Mouse (Mus musculus) ovary, postnatal 36 days (tissue): ENCODE data around the gene Ror1.

ENCODE experiments used
- DNase-seq: peaks from one replicate; pipeline ENCODE4 v3.0.0; 2022; ENCODE audit warnings: low spot score, mixed read lengths

The Ror1 gene

DNA sequence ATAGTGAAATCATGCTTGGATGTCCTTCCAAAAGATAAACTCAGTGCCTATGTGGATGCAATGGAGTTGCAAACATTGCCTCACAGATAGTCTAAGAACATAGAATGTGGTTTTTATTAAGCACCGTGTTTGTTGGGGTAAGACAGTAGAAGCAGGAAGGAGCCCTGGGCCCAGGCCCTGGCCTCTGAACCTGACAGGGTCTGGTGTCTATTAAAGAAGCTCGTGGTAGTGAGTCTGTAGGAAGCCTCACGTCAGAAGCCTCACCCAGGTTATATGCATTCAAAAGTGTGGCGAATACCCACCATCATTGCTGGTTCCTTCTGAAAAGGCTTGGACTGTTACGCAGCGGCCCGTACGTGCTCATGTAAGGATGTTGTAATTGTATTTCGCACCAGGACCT lies 157.8 kb downstream of the Ror1 start:
- no peak for DNase-seq

- no peak for DNase-seq
Observed at GRCm38 (mm10) chr4:100253831-100254230, 158.2 kb downstream of the Ror1 start.

DNA sequence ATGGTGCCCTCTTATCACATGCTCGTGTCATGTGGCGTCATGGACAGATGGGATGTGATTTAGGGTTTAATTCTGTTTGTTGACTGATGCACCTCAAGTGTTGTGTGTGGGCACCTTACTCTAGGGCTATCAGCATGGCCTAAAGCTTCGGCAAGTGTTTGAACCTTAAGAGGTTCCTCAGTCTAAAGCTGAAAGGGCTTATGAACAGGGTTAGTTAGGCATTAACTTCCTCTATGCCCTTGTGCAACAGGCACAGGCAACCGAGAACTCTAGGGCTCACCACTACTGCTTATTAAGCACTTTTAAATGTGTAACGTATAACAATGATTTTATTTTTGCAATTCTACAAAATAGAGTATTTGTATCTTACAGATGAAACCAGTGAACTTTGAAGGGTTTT lies 162.9 kb downstream of the Ror1 start:
- DNase-seq = no peak

DNA sequence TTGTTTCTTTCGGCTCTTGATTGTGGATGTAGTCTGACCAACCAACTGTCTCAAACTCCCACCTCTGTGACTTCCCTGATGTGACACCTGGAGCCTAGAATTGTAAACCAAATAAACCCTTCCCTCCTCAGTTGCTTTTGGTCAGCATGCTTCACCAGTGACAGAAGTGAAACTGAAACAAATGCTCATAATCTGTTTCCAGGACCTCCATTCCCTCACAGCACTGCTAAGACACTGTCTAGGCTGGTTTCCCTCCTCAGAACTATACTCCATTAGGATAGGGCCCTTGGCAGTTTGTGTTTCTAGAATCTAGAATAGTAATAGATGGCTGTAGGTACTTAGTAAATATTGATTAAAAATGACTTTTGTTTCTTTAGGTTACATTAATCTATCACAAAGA lies 168.3 kb downstream of the Ror1 start:
- no peak for DNase-seq

DNA sequence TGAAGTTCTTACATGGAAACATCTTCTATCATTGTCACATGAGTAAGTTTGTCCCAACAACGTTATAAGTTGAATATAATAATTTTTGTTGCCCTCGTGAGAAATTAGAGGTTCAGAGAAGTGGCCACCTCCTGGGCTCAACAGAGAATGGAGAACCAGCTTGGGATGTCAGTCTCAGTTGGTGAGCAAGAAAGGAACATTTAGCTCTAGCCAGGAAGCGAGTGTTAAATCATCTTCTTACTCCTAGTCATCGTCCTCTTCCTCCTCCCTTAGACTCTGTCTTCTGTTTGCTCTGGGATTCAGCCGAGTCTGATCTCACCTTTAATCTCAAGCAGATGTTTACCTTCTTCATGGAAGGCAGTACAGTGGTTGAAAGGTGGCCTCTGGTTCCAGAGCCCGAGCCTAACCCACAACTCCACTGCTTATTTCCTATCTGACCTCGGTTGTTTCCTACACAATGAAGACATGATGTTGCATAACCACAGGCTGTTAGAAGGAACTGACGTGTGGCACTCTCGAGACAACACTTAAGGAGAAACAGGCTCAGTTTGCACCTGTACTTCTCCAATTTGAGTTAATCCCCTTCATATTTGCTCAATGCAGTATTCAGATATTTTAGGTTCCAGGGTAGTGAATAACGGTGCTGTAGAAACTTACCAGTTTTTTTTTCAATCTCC lies 175.6 kb downstream of the Ror1 start:
- DNase-seq = no peak

DNA sequence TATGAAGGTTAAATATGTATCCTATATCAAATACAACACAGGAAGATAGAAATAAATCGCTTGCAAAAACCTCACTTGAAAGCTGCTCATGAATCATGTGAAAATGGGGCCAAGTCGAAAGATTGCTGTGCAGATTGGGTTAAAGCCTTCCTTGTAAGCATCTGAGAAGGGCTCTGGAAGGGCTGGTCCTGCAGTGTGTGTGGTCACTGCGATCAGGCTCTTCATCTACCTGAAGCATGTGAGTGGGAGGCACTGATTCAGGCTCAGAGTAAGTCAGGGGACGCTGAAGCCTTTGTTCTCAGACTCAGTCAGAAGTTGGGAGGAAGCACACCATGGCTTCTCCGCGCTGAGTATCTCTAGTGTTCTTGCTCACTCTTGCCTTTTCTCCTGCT lies 176.1 kb downstream of the Ror1 start:
- DNase-seq = no peak

DNA sequence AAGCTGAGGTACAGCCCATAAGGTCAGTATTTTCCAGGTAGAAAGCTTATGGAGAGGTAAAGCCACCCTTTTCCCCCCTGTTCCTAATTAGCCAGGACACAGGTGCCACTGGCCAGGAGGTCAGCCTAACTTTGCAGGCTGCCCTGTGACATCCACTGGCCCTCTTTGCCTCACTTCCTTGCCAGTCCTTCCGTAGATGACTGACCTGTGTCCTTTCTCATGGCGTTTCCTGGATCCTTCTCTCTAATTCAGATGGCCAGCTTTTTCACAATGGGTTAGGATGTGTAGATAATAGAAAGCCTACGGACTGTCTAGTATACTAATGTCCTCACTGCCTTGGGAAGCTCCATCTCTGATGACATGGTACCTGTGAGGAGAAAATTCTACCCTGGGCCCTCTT lies 177.8 kb downstream of the Ror1 start:
- DNase-seq = no peak

- no peak for DNase-seq
Observed at GRCm38 (mm10) chr4:100273807-100274480, 178.4 kb downstream of the Ror1 start.

DNA sequence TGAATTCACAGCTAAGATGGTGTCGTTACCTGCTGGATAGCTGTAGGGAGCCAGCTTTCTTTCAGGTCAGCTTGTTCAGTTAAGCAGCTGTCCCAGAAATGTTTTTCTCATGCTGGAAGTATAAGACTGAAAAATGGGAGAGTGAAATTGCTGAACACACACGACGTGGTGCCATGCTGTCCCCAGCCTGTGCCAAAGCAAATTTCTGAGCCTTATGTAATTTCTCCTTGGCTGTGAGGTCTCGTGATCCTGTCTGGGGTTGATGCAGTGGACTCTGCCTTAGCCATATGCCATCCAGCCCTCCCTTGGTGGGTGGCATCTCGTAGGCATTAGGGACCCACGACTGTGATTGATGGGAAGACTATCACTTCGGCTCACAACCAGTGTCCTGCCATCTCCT lies 180.9 kb downstream of the Ror1 start:
- no peak for DNase-seq

DNA sequence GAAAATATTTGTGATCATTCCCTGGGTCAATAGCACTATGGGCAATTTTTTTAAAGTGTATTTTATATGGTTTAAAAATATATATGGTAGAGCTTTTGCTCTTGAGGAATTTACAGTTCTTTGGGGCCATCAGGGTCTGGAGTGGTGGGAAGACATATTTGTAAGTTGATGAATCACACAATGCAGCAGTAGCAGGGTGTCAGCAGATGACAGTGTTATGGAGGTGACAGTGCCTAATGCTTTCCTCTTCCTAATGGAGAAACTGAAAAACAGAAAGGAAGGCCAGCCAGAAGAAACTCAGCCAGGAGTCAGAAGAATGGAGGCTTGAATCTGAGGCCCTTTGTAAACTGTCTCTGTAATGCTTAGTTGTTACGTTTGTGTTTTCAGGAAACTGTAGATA lies 181.4 kb downstream of the Ror1 start:
- DNase-seq = no peak

GRCm38 (mm10) chr4:100283171-100283880 lies 187.7 kb downstream of the Ror1 start:
- no peak for DNase-seq

- DNase-seq = no peak
Observed at GRCm38 (mm10) chr4:100284528-100284927, 188.9 kb downstream of the Ror1 start.

DNA sequence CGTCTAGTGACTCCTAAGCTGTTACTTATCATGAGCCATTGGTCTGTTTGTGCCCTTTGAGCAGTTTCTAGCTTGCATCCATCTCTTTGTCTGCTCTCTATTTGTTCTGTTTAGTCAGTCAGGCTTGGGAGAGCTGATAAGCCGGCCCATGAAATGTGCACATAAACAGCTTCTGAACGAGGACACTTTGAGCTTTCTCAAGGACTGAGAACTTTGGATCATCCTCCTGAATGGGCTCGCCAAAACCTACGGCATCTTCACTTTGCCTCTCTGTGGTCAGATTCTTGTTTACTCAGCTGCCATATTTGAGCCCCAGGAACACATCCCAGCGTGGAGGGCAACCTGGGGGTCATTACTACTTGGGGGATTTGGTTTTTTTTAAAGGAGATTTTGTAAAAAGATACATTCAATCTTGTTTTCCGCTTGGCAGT lies 190.5 kb downstream of the Ror1 start:
- no peak for DNase-seq

- DNase-seq = no peak
Observed at GRCm38 (mm10) chr4:100286800-100287199, 191.2 kb downstream of the Ror1 start.

DNA sequence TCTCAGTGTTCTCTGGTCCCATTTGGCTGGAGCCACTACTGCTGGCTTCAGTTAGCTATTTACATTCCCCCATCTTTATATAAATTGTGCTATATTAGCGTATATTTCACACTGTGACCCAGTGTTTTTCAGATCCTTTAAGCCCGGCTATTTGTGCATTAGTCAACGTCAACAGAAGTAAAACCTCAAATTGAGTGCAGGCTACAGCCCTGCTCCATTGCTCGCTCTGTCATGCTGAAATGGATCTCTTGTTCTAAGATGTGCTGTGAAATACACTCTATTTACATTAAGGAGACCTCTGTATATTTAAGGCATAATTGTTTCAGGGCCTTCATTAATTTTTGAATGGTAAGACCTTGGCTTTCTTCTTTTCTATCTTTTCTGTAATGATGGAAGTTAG lies 192.2 kb downstream of the Ror1 start:
- no peak for DNase-seq

- no peak for DNase-seq
Observed at GRCm38 (mm10) chr4:100291015-100291651, 195.5 kb downstream of the Ror1 start.

DNA sequence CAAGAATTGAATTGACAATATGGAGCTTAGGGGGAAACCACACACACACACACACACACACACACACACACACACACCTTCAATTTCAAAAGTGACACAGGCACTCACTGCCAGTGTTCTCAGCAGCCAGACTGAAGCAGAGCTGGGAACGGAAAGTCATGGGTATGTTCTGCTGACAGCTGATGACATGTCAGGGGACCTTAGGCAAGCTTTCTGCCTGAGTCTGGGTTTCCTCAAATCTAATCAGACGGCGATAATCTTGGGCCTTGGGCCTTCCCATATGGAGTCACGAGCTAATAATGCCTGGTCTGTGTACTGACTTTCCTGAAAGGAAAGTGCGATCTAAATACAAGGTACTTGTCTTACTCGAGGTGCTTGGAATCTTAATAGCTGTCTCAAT lies 202.1 kb downstream of the Ror1 start:
- no peak for DNase-seq

GRCm38 (mm10) chr4:100298566-100298965 lies 203.0 kb downstream of the Ror1 start:
- no peak for DNase-seq

- no peak for DNase-seq
Observed at GRCm38 (mm10) chr4:100300171-100300570, 204.6 kb downstream of the Ror1 start.

- DNase-seq = no peak
Observed at GRCm38 (mm10) chr4:100301423-100301822, 205.8 kb downstream of the Ror1 start.

GRCm38 (mm10) chr4:100307365-100307764 lies 211.8 kb downstream of the Ror1 start:
- no peak for DNase-seq

DNA sequence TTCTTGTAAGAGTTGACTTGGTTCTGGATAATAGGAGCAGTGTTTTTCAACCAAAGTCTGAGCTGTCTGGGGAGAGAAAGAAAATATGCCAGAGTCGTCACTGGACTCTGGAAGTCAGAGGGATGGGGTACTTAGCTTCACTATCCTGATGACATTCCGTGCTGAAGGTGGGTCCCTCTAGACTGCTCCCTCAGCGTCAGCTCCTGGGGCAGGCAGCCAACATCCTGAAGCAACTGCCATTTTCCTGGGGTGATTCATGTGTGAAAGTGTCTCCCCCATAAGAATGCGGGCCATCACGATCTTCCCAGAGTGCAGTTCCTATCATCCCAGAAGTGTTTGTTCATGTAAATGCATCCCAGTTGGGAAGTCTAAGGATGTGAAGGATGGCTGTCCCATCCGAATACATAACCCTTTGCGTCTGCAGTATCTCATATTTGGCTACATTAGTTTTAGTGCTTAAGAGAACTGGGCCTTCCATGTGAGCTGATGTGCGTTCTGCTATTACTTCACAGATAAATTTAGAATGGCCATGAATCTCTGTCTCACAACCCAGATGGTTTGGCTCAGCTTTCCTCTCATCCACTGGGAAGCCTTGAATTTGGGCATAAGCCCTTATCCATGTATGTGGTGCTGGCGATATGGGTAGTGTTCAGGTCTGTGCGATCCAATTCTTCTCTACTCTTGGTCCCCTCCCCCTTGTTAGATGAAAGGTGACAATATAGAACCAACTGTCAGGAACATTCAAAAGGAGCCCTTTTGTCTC lies 216.4 kb downstream of the Ror1 start:
- DNase-seq = peak; percentile 18
